Mouse (Mus musculus) spleen, adult 18-20 months (tissue): ENCODE measurements around the gene Il24.

Experiments used
- DNase-seq, 2 experiments: peaks; one replicate each; pipeline ENCODE4 v3.0.0; 2022; ENCODE audit warnings: mixed read lengths in 2 of 2

The Il24 gene

GRCm38 (mm10) chr1:130887354-130887753 is at the start of gene Il24:
Gene Il24, minus strand, starts transcription at chr1:130887454.
- no peak for DNase-seq

GRCm38 (mm10) chr1:130936351-130936750 is 49.1 kb upstream of the Il24 start:
- no peak for DNase-seq

- DNase-seq = peak in 1 of 2 experiments; percentile 51
Measured at GRCm38 (mm10) chr1:130926484-130926883, 39.2 kb upstream of the Il24 start.

- DNase-seq = no peak
Measured at GRCm38 (mm10) chr1:130918323-130918980, 31.2 kb upstream of the Il24 start.

GRCm38 (mm10) chr1:130911401-130912010 is 24.3 kb upstream of the Il24 start, which contains the start of gene Il20:
Gene Il20, minus strand, starts transcription at chr1:130911451.
- no peak for DNase-seq

- no peak for DNase-seq
Measured at GRCm38 (mm10) chr1:130902505-130902904, 15.3 kb upstream of the Il24 start.

GRCm38 (mm10) chr1:130894468-130894867 is 7.2 kb upstream of the Il24 start:
- DNase-seq = no peak

GRCm38 (mm10) chr1:130893329-130894040 is 6.2 kb upstream of the Il24 start:
- no peak for DNase-seq

GRCm38 (mm10) chr1:130892446-130892845 is 5.2 kb upstream of the Il24 start:
- no peak for DNase-seq

GRCm38 (mm10) chr1:130883146-130883545 is 4.1 kb downstream of the Il24 start:
- DNase-seq = no peak

GRCm38 (mm10) chr1:130879927-130880326 is 7.3 kb downstream of the Il24 start:
- no peak for DNase-seq

- peak; percentile 24 to 42 for DNase-seq
Measured at GRCm38 (mm10) chr1:130877889-130878614, 9.2 kb downstream of the Il24 start.

- no peak for DNase-seq
Measured at GRCm38 (mm10) chr1:130876931-130877509, 10.2 kb downstream of the Il24 start.

- no peak for DNase-seq
Measured at GRCm38 (mm10) chr1:130875910-130876309, 11.3 kb downstream of the Il24 start.

GRCm38 (mm10) chr1:130875139-130875538 is 12.1 kb downstream of the Il24 start:
- DNase-seq = no peak

- DNase-seq = no peak
Measured at GRCm38 (mm10) chr1:130872912-130873311, 14.3 kb downstream of the Il24 start.

- peak; percentile 36 to 46 for DNase-seq
Measured at GRCm38 (mm10) chr1:130865541-130866221, 21.6 kb downstream of the Il24 start, which contains the start of gene Fcmr. Gene Fcmr, plus strand, starts transcription at chr1:130865669.

GRCm38 (mm10) chr1:130864741-130865140 is 22.5 kb downstream of the Il24 start:
- DNase-seq = no peak

GRCm38 (mm10) chr1:130864238-130864637 is 23.0 kb downstream of the Il24 start:
- peak; percentile 57 to 75 for DNase-seq

GRCm38 (mm10) chr1:130857456-130857855 is 29.8 kb downstream of the Il24 start:
- DNase-seq = no peak

- no peak for DNase-seq
Measured at GRCm38 (mm10) chr1:130855723-130856122, 31.5 kb downstream of the Il24 start.

- DNase-seq = no peak
Measured at GRCm38 (mm10) chr1:130854819-130855218, 32.4 kb downstream of the Il24 start.
